Mouse (Mus musculus) midbrain, embryonic 15.5 days (tissue): ENCODE data around the gene Abce1. TPM values are rescaled to one million over a fixed set of nuclear protein-coding genes. Genes with fewer than 3 reads are reported as not detected.

ENCODE experiments used
- ATAC-seq: fragments of 200-750 bp; cut with Nextera tagmentation; replicated peaks from 2 replicates; pipeline ENCODE4 v1.8.0; 2017; ENCODE audit warnings: moderate TSS enrichment
- H3K27ac ChIP-seq: fragments of 300-500 bp; sonication (generic); 2 replicates; pipeline ENCODE4 v1.5.1; 2015; ENCODE audit warnings: mild to moderate bottlenecking, inconsistent platforms
- H3K27me3 ChIP-seq: fragments of 300-500 bp; sonication (generic); replicated peaks from 2 replicates; pipeline ENCODE4 v1.6.1; 2015; ENCODE audit warnings: inconsistent platforms
- H3K36me3 ChIP-seq: fragments of 300-500 bp; sonication (generic); replicated peaks from 2 replicates; pipeline ENCODE4 v1.6.1; 2015; ENCODE audit warnings: inconsistent platforms
- H3K4me1 ChIP-seq: fragments of 300-500 bp; sonication (generic); 2 replicates; pipeline ENCODE4 v1.6.1; 2015; ENCODE audit warnings: inconsistent platforms
- H3K4me2 ChIP-seq: fragments of 300-500 bp; sonication (generic); 2 replicates; pipeline ENCODE4 v1.6.1; 2015; ENCODE audit warnings: inconsistent platforms, mild to moderate bottlenecking, moderate library complexity
- H3K4me3 ChIP-seq: fragments of 300-500 bp; sonication (generic); 2 replicates; pipeline ENCODE4 v1.5.1; 2015; ENCODE audit warnings: mild to moderate bottlenecking, inconsistent platforms
- H3K9ac ChIP-seq: fragments of 300-500 bp; sonication (generic); 2 replicates; pipeline ENCODE4 v1.6.1; 2015; ENCODE audit warnings: mild to moderate bottlenecking, inconsistent platforms
- H3K9me3 ChIP-seq: fragments of 300-500 bp; sonication (generic); 2 replicates; pipeline ENCODE4 v1.6.1; 2016; ENCODE audit warnings: inconsistent platforms
- WGBS: fragments of 180-500 bp; shearing (Covaris S2); methylation state at CpG from one replicate; pipeline ENCODE4 v1.1.7; 2015; ENCODE audit warnings: mixed read lengths; 5-methylcytosine and 5-hydroxymethylcytosine counted together
- polyA plus RNA-seq: library from polyadenylated mRNA; unstranded; fragments of >200 nt; fragmentation: Nextera tagmentation; extraction: Ambion mirVana; gene quantifications from 2 replicates; pipeline ENCODE4 v1.2.1, GENCODE M21; 2015

Gene Abce1
- polyA plus RNA-seq: 71.4 and 77.9 TPM in 2 replicates

GRCm38 (mm10) chr8:79711064-79711961, at the start of gene Abce1, which contains the start of gene Anapc10:
Gene Abce1 (minus strand): TSS chr8:79711740.
Gene Anapc10 (plus strand): TSS chr8:79711820.
- Histone ChIP-seq H3K27ac (peak within 1 kb of the TSS; percentile 90), H3K27me3 (no peaks in the 10 kb centered on the region), H3K4me2 (peak within 1 kb of the TSS; percentile 89), H3K9me3 (no peaks in the 10 kb centered on the region), H3K4me1 (peaks cover 16% of the 10 kb centered on the region), H3K36me3 (peaks cover 4% of the 10 kb centered on the region; the same call in 1 of the 2 replicates), H3K9ac (peak within 1 kb of the TSS; percentile 74), H3K4me3 (peak within 1 kb of the TSS; percentile 90)
- WGBS: under 1% methylated on average over 73 of the region's 73 CpGs
- peak; percentile 98 for ATAC-seq

- H3K9me3 ChIP-seq: no peaks in the 10 kb centered on the region
- no peak overlapping the region for H3K4me3 ChIP-seq
- no peak overlapping the region for H3K27ac ChIP-seq
- no peaks in the 10 kb centered on the region for H3K4me1 ChIP-seq
- 0 out of 2 replicates have a peak, but pooled peaks cover 3% of the 10 kb centered on the region for H3K36me3 ChIP-seq
- no peak for ATAC-seq
- no peak overlapping the region for H3K4me2 ChIP-seq
- no peak overlapping the region for H3K9ac ChIP-seq
- 31% methylated on average over 2 of the region's 2 CpGs for WGBS
- no peaks in the 10 kb centered on the region for H3K27me3 ChIP-seq
Observed at GRCm38 (mm10) chr8:79750305-79750704, 38.8 kb upstream of the Abce1 start.

- ATAC-seq: no peak
- H3K27ac ChIP-seq: no peak overlapping the region
- no peaks in the 10 kb centered on the region for H3K9me3 ChIP-seq
- WGBS: 79% methylated on average over 4 of the region's 4 CpGs
- H3K36me3 ChIP-seq: 0 out of 2 replicates have a peak, but pooled peaks cover 3% of the 10 kb centered on the region
- H3K4me2 ChIP-seq: no peak overlapping the region
- H3K4me3 ChIP-seq: no peak overlapping the region
- no peaks in the 10 kb centered on the region for H3K27me3 ChIP-seq
- no peak overlapping the region for H3K9ac ChIP-seq
- H3K4me1 ChIP-seq: no peaks in the 10 kb centered on the region
Observed at GRCm38 (mm10) chr8:79748591-79748990, 37.1 kb upstream of the Abce1 start.

GRCm38 (mm10) chr8:79748171-79748570, 36.6 kb upstream of the Abce1 start:
- Histone ChIP-seq H3K36me3 (0 out of 2 replicates have a peak, but pooled peaks cover 3% of the 10 kb centered on the region), H3K27ac (no peak overlapping the region), H3K9ac (no peak overlapping the region), H3K4me1 (no peaks in the 10 kb centered on the region), H3K4me2 (no peak overlapping the region), H3K4me3 (no peak overlapping the region), H3K27me3 (no peaks in the 10 kb centered on the region), H3K9me3 (no peaks in the 10 kb centered on the region)
- ATAC-seq: no peak
- 35% methylated on average over 2 of the region's 2 CpGs for WGBS

GRCm38 (mm10) chr8:79734304-79734703, 22.8 kb upstream of the Abce1 start:
- Histone ChIP-seq H3K27ac (no peak overlapping the region), H3K4me1 (no peaks in the 10 kb centered on the region), H3K4me2 (no peak overlapping the region), H3K27me3 (no peaks in the 10 kb centered on the region), H3K9ac (no peak overlapping the region), H3K36me3 (peaks cover 6% of the 10 kb centered on the region; the same call in 1 of the 2 replicates), H3K9me3 (no peaks in the 10 kb centered on the region), H3K4me3 (no peak overlapping the region)
- ATAC-seq: peak; percentile 83
- 18% methylated on average over 2 of the region's 2 CpGs for WGBS

- no peaks in the 10 kb centered on the region for H3K4me1 ChIP-seq
- H3K36me3 ChIP-seq: peaks cover 8% of the 10 kb centered on the region; the same call in 1 of the 2 replicates
- no peak overlapping the region for H3K4me3 ChIP-seq
- no peak overlapping the region for H3K27ac ChIP-seq
- no peak overlapping the region for H3K4me2 ChIP-seq
- 95% methylated on average over 1 of the region's 1 CpGs for WGBS
- H3K27me3 ChIP-seq: no peaks in the 10 kb centered on the region
- no peak overlapping the region for H3K9ac ChIP-seq
- H3K9me3 ChIP-seq: no peaks in the 10 kb centered on the region
- ATAC-seq: no peak
Observed at GRCm38 (mm10) chr8:79727900-79728299, 16.4 kb upstream of the Abce1 start.

GRCm38 (mm10) chr8:79724589-79724988, 13.0 kb upstream of the Abce1 start:
- Histone ChIP-seq H3K4me3 (no peak overlapping the region), H3K36me3 (peaks cover 9% of the 10 kb centered on the region; the same call in 1 of the 2 replicates), H3K9me3 (no peaks in the 10 kb centered on the region), H3K4me2 (no peak overlapping the region), H3K27ac (no peak overlapping the region), H3K9ac (no peak overlapping the region), H3K4me1 (no peaks in the 10 kb centered on the region), H3K27me3 (no peaks in the 10 kb centered on the region)
- WGBS: 59% methylated on average over 3 of the region's 3 CpGs
- no peak for ATAC-seq

- Histone ChIP-seq H3K4me1 (no peaks in the 10 kb centered on the region), H3K27me3 (no peaks in the 10 kb centered on the region), H3K9me3 (no peaks in the 10 kb centered on the region), H3K9ac (no peak overlapping the region), H3K27ac (no peak overlapping the region), H3K4me3 (no peak overlapping the region), H3K36me3 (peaks cover 7% of the 10 kb centered on the region; the same call in 1 of the 2 replicates), H3K4me2 (no peak overlapping the region)
- ATAC-seq: no peak
Observed at GRCm38 (mm10) chr8:79723308-79723707, 11.8 kb upstream of the Abce1 start.

- H3K4me1 ChIP-seq: no peaks in the 10 kb centered on the region
- ATAC-seq: no peak
- no peak overlapping the region for H3K4me3 ChIP-seq
- no peak overlapping the region for H3K4me2 ChIP-seq
- no peaks in the 10 kb centered on the region for H3K9me3 ChIP-seq
- no peak overlapping the region for H3K9ac ChIP-seq
- H3K27ac ChIP-seq: no peak overlapping the region
- peaks cover 4% of the 10 kb centered on the region; the same call in 1 of the 2 replicates for H3K36me3 ChIP-seq
- no peaks in the 10 kb centered on the region for H3K27me3 ChIP-seq
Observed at GRCm38 (mm10) chr8:79721537-79721936, 10.0 kb upstream of the Abce1 start.

GRCm38 (mm10) chr8:79712676-79713075, 1.1 kb upstream of the Abce1 start:
- no peaks in the 10 kb centered on the region for H3K9me3 ChIP-seq
- 55% methylated on average over 6 of the region's 6 CpGs for WGBS
- H3K36me3 ChIP-seq: no peaks in the 10 kb centered on the region
- no peak overlapping the region for H3K27ac ChIP-seq
- peaks cover 16% of the 10 kb centered on the region for H3K4me1 ChIP-seq
- H3K9ac ChIP-seq: no peak overlapping the region
- peak overlapping the region; percentile 13; the same call in 1 of the 2 replicates for H3K4me3 ChIP-seq
- no peaks in the 10 kb centered on the region for H3K27me3 ChIP-seq
- no peak for ATAC-seq
- peak overlapping the region; percentile 60 for H3K4me2 ChIP-seq

- H3K4me1 ChIP-seq: peaks cover 7% of the 10 kb centered on the region; the same call in 1 of the 2 replicates
- no peaks in the 10 kb centered on the region for H3K9me3 ChIP-seq
- H3K9ac ChIP-seq: no peak overlapping the region
- H3K4me3 ChIP-seq: no peak overlapping the region
- H3K27me3 ChIP-seq: no peaks in the 10 kb centered on the region
- no peak overlapping the region for H3K27ac ChIP-seq
- WGBS: 95% methylated on average over 3 of the region's 3 CpGs
- H3K4me2 ChIP-seq: no peak overlapping the region
- H3K36me3 ChIP-seq: peaks cover 36% of the 10 kb centered on the region
- ATAC-seq: no peak
Observed at GRCm38 (mm10) chr8:79706687-79707086, 4.9 kb downstream of the Abce1 start.

- Histone ChIP-seq H3K4me1 (no peaks in the 10 kb centered on the region), H3K9ac (no peak overlapping the region), H3K27ac (no peak overlapping the region), H3K9me3 (no peaks in the 10 kb centered on the region), H3K27me3 (no peaks in the 10 kb centered on the region), H3K4me3 (no peak overlapping the region), H3K36me3 (peaks cover 54% of the 10 kb centered on the region), H3K4me2 (no peak overlapping the region)
- WGBS: 87% methylated on average over 2 of the region's 2 CpGs
- no peak for ATAC-seq
Observed at GRCm38 (mm10) chr8:79692531-79692930, 19.0 kb downstream of the Abce1 start.
